Mouse (Mus musculus) limb, embryonic 14.5 days (tissue): Measurements from ENCODE around the gene Faap20. TPM values are rescaled to one million over a fixed set of nuclear protein-coding genes. Genes with fewer than 3 reads are reported as not detected.

Experiments used
- ATAC-seq: fragments of 200-750 bp; cut with Nextera tagmentation; 2 replicates; pipeline ENCODE4 v1.8.0; 2017; ENCODE audit warnings: low read depth, moderate number of reproducible peaks, moderate TSS enrichment; ENCODE audit not compliant: low FRiP score
- DNase-seq: peaks from one replicate; pipeline ENCODE4 v3.0.0-alpha.2; 2015; ENCODE audit warnings: low spot score
- H3K27ac ChIP-seq: fragments of 300-500 bp; sonication (generic); replicated peaks from 2 replicates; pipeline ENCODE4 v1.5.1; 2014; ENCODE audit warnings: low read depth, mild to moderate bottlenecking, low read length, moderate library complexity, mixed read lengths
- H3K27me3 ChIP-seq: fragments of 300-500 bp; sonication (generic); 2 replicates; pipeline ENCODE4 v1.6.1; 2014; ENCODE audit warnings: low read length, mixed read lengths; ENCODE audit not compliant: control insufficient read depth, insufficient read depth
- H3K36me3 ChIP-seq: fragments of 300-500 bp; sonication (generic); 2 replicates; pipeline ENCODE4 v1.6.1; 2014; ENCODE audit warnings: mild to moderate bottlenecking, low read length, moderate library complexity, mixed read lengths; ENCODE audit not compliant: control insufficient read depth, insufficient read depth
- H3K4me1 ChIP-seq: fragments of 300-500 bp; sonication (generic); 2 replicates; pipeline ENCODE4 v1.6.1; 2014; ENCODE audit warnings: antibody characterized with exemption, low read length, mixed read lengths; ENCODE audit not compliant: control insufficient read depth, insufficient read depth
- H3K4me2 ChIP-seq: fragments of 300-500 bp; sonication (generic); replicated peaks from 2 replicates; pipeline ENCODE4 v1.6.1; 2014; ENCODE audit warnings: low read depth, mild to moderate bottlenecking, low read length, moderate library complexity; ENCODE audit not compliant: severe bottlenecking
- H3K4me3 ChIP-seq: fragments of 300-500 bp; sonication (generic); replicated peaks from 2 replicates; pipeline ENCODE4 v1.5.1; 2014; ENCODE audit warnings: low read length
- H3K9ac ChIP-seq: fragments of 300-500 bp; sonication (generic); 2 replicates; pipeline ENCODE4 v1.6.1; 2014; ENCODE audit warnings: mild to moderate bottlenecking, low read depth, low read length, moderate library complexity; ENCODE audit not compliant: severe bottlenecking
- H3K9me3 ChIP-seq: fragments of 300-500 bp; sonication (generic); 2 replicates; pipeline ENCODE4 v1.6.1; 2016; ENCODE audit warnings: low read length; ENCODE audit not compliant: control insufficient read depth
- POLR2A ChIP-seq: fragments of 200-500 bp; IDR thresholded peaks from 2 replicates; pipeline ENCODE4 v1.8.0; 2012; ENCODE audit warnings: inconsistent platforms, mild to moderate bottlenecking, moderate library complexity, borderline replicate concordance; ENCODE audit not compliant: insufficient read depth, insufficient read length; ENCODE audit errors: extremely low read depth
- WGBS: fragments of 180-500 bp; shearing (Covaris S2); extraction: QIAGEN DNeasy Blood & Tissue Kit; methylation state at CpG from one replicate; pipeline ENCODE4 v1.1.7; 2014; 5-methylcytosine and 5-hydroxymethylcytosine counted together
- polyA plus RNA-seq, 2 experiments: library from polyadenylated mRNA; depleted of rRNA in 1 of 2; stranded (reverse) in 1 of 2; unstranded in 1 of 2; fragments of >200 nt; fragmentation: Nextera tagmentation in 1 of 2; extraction: Ambion mirVana in 1 of 2; gene quantifications; 2 replicates each; pipeline versions ENCODE4 v1.2.1 to v1.2.3; 2012 to 2014

Faap20 gene
- polyA plus RNA-seq, 2 experiments = 64.6 to 72.5 TPM

GRCm38 (mm10) chr4:155213752-155214054 lies 35.9 kb upstream of the Faap20 start:
- 67% methylated on average over 6 of the region's 6 CpGs for WGBS
- Histone ChIP-seq H3K27ac (no peak overlapping the region), H3K4me1 (peaks cover 68% of the 10 kb centered on the region)

GRCm38 (mm10) chr4:155214188-155214587 lies 35.4 kb upstream of the Faap20 start:
- no peak for ATAC-seq
- H3K4me2 ChIP-seq = no peak overlapping the region
- H3K27ac ChIP-seq = no peak overlapping the region
- H3K4me1 ChIP-seq = peaks cover 68% of the 10 kb centered on the region
- peaks cover 38% of the 10 kb centered on the region for H3K36me3 ChIP-seq
- H3K9ac ChIP-seq = no peak overlapping the region
- no peaks in the 10 kb centered on the region for H3K9me3 ChIP-seq
- TF ChIP-seq POLR2A = no peak
- 82% methylated on average over 6 of the region's 6 CpGs for WGBS
- no peak for DNase-seq
- no peak overlapping the region for H3K4me3 ChIP-seq
- H3K27me3 ChIP-seq = no peaks in the 10 kb centered on the region

More at GRCm38 (mm10) chr4:155213752-155214054, 35.9 kb upstream of the Faap20 start:
- no peak overlapping the region for H3K4me2 ChIP-seq
- no peak for DNase-seq
- peaks cover 35% of the 10 kb centered on the region for H3K36me3 ChIP-seq
- H3K9me3 ChIP-seq = no peaks in the 10 kb centered on the region
- no peak overlapping the region for H3K4me3 ChIP-seq
- H3K27me3 ChIP-seq = no peaks in the 10 kb centered on the region
- H3K9ac ChIP-seq = no peak overlapping the region
- TF ChIP-seq POLR2A = no peak
- ATAC-seq = no peak

GRCm38 (mm10) chr4:155214793-155215192 lies 34.8 kb upstream of the Faap20 start:
- no peak for DNase-seq
- 0 out of 2 replicates have a peak overlapping the region, but pooled peaks have one; percentile 21 for H3K9ac ChIP-seq

DNA sequence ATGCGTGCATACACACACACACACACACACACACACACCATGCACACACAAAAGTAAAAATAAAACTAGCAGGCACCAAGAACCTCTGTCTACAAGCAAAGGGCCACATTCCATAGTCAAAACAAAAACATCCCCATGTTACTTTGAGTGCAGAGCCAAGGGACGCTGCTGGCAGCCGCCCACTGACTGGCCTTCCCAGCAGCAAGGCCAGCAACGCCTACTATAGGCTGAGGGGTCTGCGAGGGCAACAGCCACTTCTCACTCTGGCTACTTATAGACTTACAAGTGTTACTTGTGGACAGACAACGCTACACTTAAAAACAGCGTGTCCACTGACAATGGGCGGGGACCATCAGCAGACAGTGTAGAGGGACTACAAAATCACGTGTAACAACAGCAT lies 34.4 kb upstream of the Faap20 start:
- no peaks in the 10 kb centered on the region for H3K27me3 ChIP-seq
- H3K27ac ChIP-seq = no peak overlapping the region; the same call in 1 of the 2 replicates
- DNase-seq = no peak
- no peaks in the 10 kb centered on the region for H3K9me3 ChIP-seq
- ATAC-seq = no peak
- H3K4me1 ChIP-seq = peaks cover 74% of the 10 kb centered on the region
- H3K4me2 ChIP-seq = peak overlapping the region; percentile 18
- H3K9ac ChIP-seq = 0 out of 2 replicates have a peak overlapping the region, but pooled peaks have one; percentile 21
- TF ChIP-seq POLR2A = no peak
- 59% methylated on average over 9 of the region's 9 CpGs for WGBS
- peaks cover 43% of the 10 kb centered on the region for H3K36me3 ChIP-seq
- H3K4me3 ChIP-seq = no peak overlapping the region

More at GRCm38 (mm10) chr4:155214793-155215192, 34.8 kb upstream of the Faap20 start:
- Histone ChIP-seq H3K4me3 (no peak overlapping the region), H3K27ac (no peak overlapping the region), H3K4me1 (peaks cover 70% of the 10 kb centered on the region), H3K4me2 (peak overlapping the region; percentile 18; the same call in 1 of the 2 replicates), H3K9me3 (no peaks in the 10 kb centered on the region), H3K27me3 (no peaks in the 10 kb centered on the region), H3K36me3 (peaks cover 44% of the 10 kb centered on the region)
- ATAC-seq = no peak
- no peak for TF ChIP-seq POLR2A
- WGBS = 81% methylated on average over 10 of the region's 10 CpGs

DNA sequence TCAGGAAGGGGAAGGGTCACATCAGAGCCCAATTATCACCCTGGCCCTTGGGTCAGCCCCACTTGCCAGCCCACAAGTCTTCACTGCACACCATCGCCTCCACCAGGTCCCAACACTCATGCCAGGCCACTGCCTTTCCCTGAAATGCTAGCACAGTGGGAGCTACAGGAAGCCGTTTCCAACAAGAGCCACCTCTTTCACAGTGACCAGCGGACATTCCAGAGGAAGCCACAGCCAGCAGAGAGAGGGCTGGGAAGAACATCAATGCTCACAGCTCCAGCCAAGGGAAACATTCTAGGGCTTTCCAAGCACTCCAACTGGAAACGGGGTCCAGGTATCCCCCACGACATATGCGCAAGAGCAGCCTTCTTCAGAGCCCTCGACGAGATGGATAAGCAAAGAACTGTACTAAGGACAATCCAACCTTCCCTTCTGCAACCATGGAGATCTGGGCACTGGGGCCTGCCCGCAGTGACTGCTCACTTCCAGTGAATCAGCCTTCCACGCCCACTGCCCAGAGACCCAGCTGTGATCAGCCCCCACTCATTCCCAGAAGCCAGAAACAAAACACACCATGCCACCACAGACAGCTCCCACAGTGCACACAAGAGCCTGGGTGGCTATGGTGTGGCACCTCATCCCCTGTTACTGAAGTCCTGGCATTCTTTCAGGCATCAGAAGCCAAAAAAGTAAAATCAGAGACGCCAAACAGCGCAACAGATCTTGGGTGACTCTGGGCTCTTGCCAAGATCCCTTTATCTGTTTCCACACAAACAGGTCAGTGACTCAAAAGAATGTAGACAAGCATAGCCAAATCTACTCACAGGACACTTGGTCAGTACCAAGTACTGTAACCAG lies 33.6 kb upstream of the Faap20 start:
- H3K27ac ChIP-seq = peak overlapping the region; percentile 41; the same call in 1 of the 2 replicates
- no peak for TF ChIP-seq POLR2A
- H3K4me1 ChIP-seq = peaks cover 75% of the 10 kb centered on the region
- peak overlapping the region; percentile 18 for H3K4me2 ChIP-seq
- no peaks in the 10 kb centered on the region for H3K9me3 ChIP-seq
- no peaks in the 10 kb centered on the region for H3K27me3 ChIP-seq
- WGBS = 57% methylated on average over 12 of the region's 12 CpGs
- H3K4me3 ChIP-seq = 0 out of 2 replicates have a peak overlapping the region, but pooled peaks have one; percentile 3
- no peak overlapping the region for H3K9ac ChIP-seq
- ATAC-seq = no peak
- DNase-seq = no peak
- H3K36me3 ChIP-seq = peaks cover 35% of the 10 kb centered on the region
